Mouse (Mus musculus) adrenal gland, adult 18-20 months (tissue): ENCODE measurements around the gene Siah1a. TPM values are rescaled to one million over a fixed set of nuclear protein-coding genes. Genes with fewer than 3 reads are reported as not detected.

ENCODE experiments used
- DNase-seq, 2 experiments: peaks; one replicate each; pipeline ENCODE4 v3.0.0; 2021 to 2022; ENCODE audit warnings: low spot score in 2 of 2
- total RNA-seq, 2 experiments: library from RNA; stranded (reverse); gene quantifications; 1 replicate in 1 of 2; 2 replicates in 1 of 2; pipeline ENCODE4 v1.2.3; 2021

Gene Siah1a
- total RNA-seq, 2 experiments from 2014 or later = 16.9 to 17.4 TPM

GRCm38 (mm10) chr8:86745935-86746441 lies 254 bp upstream of the Siah1a start:
- DNase-seq = peak; percentile 98

GRCm38 (mm10) chr8:86744313-86745220 lies 1.2 kb downstream of the Siah1a start:
- DNase-seq = no peak

DNA sequence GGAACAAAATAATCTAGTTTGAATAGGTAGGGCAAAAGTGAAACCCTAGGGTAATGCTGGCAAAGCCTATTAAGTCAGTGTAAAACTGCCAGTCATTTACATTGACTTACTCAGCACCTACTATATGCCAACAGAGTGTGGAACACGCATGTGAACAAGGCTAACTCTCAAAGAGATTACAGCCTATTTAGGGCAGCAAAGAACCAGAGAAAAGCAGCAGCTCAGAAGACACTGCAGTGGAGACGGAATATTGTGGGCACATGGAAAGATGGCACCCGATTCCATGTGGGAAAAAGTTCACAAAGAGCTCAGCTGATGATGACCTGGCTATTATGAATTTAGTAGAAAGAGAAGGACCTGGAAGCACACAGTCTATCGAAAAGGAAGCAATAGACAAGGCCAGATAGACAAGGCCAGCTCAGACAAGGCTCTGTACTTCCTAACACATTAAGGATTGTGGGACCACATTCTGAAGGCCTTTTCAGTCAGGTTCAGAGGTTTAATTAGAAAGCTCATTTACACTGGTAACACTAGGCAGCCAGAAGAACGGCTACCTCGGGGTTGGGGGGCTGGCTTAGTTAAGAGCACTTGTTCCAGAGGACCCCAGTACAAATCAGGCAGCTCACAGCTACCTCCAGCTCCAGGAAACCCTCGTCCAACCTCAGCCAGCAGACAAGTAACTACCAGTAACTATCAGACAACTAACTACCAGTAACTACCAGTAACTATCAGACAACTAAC lies 3.0 kb downstream of the Siah1a start:
- no peak for DNase-seq

DNA sequence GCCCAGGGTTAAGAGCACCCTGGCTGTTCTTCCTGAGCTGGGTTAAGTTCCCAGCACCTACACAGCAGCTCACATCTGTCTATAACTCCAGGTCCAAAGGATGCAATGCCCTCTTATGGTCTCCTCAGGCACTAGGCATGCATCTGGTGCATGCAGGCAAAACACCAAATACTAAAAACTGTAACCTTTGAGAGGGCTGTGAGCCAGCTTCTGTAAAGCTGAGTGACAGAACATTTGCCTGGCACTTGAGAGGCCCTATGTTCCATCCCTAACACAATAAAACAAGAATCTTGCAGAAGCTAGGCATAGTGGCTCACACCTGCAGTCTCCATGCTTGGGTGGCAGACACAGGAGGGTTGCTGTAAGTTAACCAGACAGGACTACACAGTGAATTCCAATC lies 4.1 kb downstream of the Siah1a start:
- DNase-seq = no peak

DNA sequence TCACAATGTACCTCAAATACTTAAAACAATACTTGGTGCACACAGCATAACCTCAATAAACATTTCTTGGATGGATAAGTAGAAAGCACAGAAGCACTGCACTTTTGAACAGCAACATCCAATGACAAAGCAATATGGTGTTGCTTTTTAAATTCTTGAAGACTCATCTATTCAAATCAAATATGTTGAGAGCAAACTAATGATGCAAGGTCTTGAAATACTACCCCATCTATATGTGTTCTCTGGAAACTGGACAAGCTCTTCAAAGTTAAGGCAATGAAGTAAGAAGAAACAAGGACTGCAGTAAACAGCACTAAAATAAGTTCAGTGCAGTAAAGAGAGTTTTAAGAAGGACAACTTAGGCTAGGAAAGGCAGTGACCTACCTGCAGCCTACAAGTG lies 4.8 kb downstream of the Siah1a start:
- no peak for DNase-seq

DNA sequence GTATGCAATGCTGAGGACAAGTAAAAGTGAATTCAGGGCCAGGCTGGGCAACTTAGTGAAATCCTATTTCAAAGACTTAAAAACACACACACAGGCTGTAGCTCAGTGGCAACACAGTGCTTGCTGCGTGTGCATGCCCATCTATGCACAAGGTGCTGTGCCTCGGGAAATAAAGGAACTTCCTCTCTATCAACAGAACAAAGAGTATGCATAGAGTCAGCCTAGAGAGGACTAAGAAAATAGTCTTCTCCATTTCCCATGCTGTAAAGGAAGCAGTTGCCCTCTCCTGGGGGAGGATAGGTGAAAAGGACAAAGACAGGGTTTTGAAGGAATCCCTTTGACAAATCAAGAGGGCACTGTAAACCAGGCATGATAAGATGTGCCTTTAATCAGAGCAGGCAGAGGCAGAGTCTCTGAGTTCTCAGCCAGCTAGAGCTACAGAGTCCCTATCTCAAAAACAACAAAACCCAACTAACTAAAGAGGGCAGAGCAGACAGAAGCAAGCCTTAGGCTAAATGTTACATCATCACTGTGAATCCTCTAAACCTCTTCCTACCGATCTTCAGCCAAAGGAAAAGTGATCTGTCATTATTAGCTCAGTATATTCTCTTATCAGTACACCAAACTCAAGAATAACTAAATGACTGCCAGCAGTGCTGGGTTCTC lies 10.2 kb downstream of the Siah1a start:
- no peak for DNase-seq

- DNase-seq = no peak
These were observed 10.8 kb downstream of the Siah1a start for GRCm38 (mm10) chr8:86734954-86735353.

GRCm38 (mm10) chr8:86734171-86734570 lies 11.6 kb downstream of the Siah1a start:
- DNase-seq = no peak

- no peak for DNase-seq
These were observed 14.9 kb downstream of the Siah1a start for GRCm38 (mm10) chr8:86730860-86731259.

- DNase-seq = no peak
These were observed 15.4 kb downstream of the Siah1a start for GRCm38 (mm10) chr8:86730303-86730702.

DNA sequence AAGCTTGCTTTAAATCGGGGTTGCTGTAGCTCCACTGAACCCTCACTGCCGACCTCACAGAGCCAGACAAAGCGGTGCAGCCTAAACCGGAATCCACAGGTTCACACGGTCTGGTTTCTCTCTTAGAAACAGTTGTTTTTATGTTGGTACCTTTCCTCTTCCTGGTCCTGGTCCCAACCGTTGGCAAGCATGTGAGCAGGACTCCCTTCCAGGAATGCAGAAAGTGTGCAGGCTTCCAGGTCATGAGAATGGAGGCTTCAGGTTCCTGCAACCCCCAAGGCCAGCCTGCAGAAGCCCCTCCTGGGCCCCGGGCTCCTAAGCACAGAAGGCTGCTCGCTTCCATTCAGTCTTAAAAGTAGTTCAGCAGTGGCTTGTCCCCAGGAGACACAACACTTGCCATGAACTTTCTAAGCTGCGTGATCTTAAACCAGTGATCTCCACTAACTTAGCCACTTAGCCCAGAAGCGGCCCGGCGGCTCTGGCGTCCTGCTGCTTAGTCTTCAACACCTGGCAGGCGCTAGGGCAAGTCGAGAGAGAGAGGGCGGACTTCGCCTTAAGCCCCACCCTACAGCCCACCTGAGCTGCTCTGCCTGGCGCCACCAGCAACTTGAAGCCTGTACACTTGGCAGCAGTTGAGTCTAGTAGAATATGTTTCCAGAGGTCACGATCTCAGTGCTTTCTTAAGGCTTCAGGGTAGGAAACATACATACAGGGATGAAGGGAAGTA lies 17.3 kb downstream of the Siah1a start:
- no peak for DNase-seq

DNA sequence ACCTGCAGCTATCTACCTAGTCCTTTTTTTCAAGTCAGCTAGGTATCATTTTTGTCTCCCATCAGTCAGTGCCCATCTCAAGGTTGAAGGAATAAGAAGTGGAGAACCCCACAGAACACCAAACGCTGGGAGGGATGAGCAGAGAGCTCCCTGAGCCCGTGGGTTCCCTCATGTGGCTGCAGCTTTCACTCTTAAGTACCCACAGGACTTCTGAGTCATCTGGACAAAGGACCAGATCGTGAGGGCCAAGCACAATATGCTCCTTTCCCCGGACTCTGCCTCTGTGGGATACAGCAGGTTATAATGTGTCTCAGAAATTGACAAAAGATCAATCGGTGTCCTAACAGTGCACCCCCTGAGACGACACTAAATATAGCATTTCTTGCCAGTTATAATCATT lies 18.8 kb downstream of the Siah1a start:
- DNase-seq = no peak

- DNase-seq = no peak
These were observed 24.2 kb downstream of the Siah1a start for GRCm38 (mm10) chr8:86721490-86721889.

GRCm38 (mm10) chr8:86720756-86721459 lies 24.8 kb downstream of the Siah1a start:
- DNase-seq = no peak

GRCm38 (mm10) chr8:86719368-86719767 lies 26.4 kb downstream of the Siah1a start:
- no peak for DNase-seq

DNA sequence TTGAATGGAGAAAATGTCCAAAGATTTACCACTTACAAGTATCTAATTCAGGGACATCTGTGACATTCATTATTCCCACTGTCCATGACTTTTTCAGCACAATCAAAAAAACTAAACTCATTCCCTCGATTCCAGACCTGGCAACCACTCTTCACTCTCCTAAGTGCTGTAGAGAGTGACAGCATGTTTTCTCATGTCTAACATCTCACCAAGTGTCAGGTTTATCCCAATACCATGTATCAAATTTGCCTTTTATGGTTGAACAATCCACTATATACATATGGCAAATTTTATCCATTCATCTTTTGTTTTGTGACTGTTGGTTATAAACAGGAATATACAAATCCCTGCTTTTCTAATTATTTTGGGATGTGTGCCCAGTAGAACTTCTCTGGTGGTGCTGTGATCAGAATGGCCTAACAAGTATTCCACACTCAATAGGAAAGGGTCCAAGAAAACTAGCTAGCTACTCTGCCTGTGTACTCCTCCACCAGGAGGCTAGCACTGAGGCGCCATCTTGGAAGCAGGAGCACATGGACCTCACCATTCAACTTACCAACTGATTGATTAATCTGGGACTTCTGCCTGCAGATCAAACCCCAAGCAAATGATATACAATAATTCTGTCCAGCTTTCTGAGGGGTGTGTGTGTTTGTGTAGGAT lies 27.3 kb downstream of the Siah1a start:
- DNase-seq = no peak

GRCm38 (mm10) chr8:86713407-86714188 lies 32.1 kb downstream of the Siah1a start:
- no peak for DNase-seq

GRCm38 (mm10) chr8:86712594-86712993 lies 33.1 kb downstream of the Siah1a start:
- no peak for DNase-seq

GRCm38 (mm10) chr8:86707873-86708272 lies 37.9 kb downstream of the Siah1a start:
- no peak for DNase-seq
